Comparison of ENCODE assay signal across 16 mouse cellular contexts in the genomic region with DNA sequence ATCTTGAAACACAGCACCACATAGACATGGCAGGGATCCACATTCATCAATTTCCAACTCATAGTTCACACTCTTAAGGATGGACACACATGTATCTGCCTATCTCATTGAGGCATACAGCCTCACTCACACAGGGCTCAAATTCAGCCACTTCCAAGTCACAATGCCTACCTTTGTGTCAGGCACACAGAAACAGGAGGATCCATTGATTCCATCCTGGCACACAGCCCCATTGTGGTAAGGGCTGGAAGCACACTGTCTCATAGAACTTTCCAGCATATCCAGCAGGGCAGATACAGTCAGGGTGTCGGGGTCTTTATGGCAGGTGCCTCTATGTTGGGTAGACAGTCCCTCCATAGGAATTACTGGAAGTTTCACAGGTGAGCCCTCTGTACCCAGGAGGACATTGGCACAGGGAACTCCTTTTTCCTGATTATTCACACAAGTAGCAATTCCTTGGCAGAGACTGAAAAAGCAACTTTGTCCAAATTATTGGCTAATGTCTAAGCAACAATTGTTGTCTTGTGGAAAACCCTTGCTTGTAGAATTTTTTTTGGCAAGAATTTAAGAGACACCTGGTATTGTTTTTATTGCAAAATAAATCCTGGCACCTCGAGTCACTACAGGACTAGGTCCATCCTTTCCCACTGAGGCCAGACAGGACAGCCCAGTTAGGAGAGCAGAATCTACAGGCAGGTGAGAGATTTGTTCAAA.
DNase-seq lines count a peak whose midpoint lies in the region.
"Had no signal": no experiment of that assay in that cellular context is flagged by ENCODE, and none has a peak within 500 bp of the region (broad histone marks: within the 10 kb centered on the region; RNA-seq: fewer than 3 reads in every experiment).

No protein-coding gene starts in this region.

- DNase-seq in cerebellum, postnatal 10 days, result peak; percentile 5 to 15
- no peak for DNase-seq in cerebellum, adult 11 months
- DNase-seq in left cerebral cortex, adult 18-20 months (ENCODE audit: low spot score in 2 of 2), result peak; percentile 7 to 12
- DNase-seq in left cerebral cortex, postnatal 4 days, result no peak
- DNase-seq in Muller cell, postnatal 12 days (ENCODE audit: inconsistent ontology term), result peak; percentile 67
- peak; percentile 89 for DNase-seq in gonadal fat pad, adult 2 months (ENCODE audit: low read depth)
- DNase-seq in heart, postnatal 36 days, result no peak
- DNase-seq: adrenal gland, postnatal 36 days; forebrain, postnatal 0 days; heart, adult 11 months; heart, postnatal 14 days; kidney, adult 9 months; kidney, postnatal 36 days; lung, adult 2 months; retina, postnatal 1 day; thymus, adult 2 months had no signal

- intact Hi-C loops in left cerebral cortex, postnatal 4 days (cut with DNase I), result no loop called here
- intact Hi-C loops in heart, postnatal 36 days (cut with DNase I), result no loop called here

Comparison
In these comparisons a context has a peak if more than half of its experiments do, and no peak if none do; other contexts are left out.
1. DNase-seq: peak in cerebellum, postnatal 10 days (2 of 2), left cerebral cortex, adult 18-20 months (2 of 2), Muller cell, postnatal 12 days (single experiment) and gonadal fat pad, adult 2 months (single experiment); none in cerebellum, adult 11 months (single experiment), left cerebral cortex, postnatal 4 days (single experiment) and heart, postnatal 36 days (0 of 2).